Mouse (Mus musculus) layer of hippocampus, adult 9-10 months (tissue): ENCODE results near the gene Ckap4.
A peak's percentile ranks its signal among the peaks of the same experiment; 100 is the strongest.
"Not testable (repeated sequence)": the region's sequence is repeated elsewhere in the genome, so short reads cannot be mapped to it uniquely, and the experiment has no call there.

Experiments
- DNase-seq: peaks from one replicate; pipeline ENCODE4 v3.0.0; 2022; ENCODE audit warnings: low spot score

Gene Ckap4

GRCm38 (mm10) chr10:84549146-84549919 is 15.5 kb upstream of the Ckap4 start:
- no peak for DNase-seq

GRCm38 (mm10) chr10:84544841-84545610 is 11.2 kb upstream of the Ckap4 start:
- DNase-seq = no peak

- DNase-seq = no peak
These were observed 9.2 kb upstream of the Ckap4 start for GRCm38 (mm10) chr10:84542802-84543658.

- DNase-seq = no peak
These were observed 5.8 kb upstream of the Ckap4 start for GRCm38 (mm10) chr10:84539651-84540050.

- no peak for DNase-seq
These were observed 2.0 kb upstream of the Ckap4 start for GRCm38 (mm10) chr10:84535859-84536258.

GRCm38 (mm10) chr10:84535458-84535857 is 1.6 kb upstream of the Ckap4 start:
- no peak for DNase-seq

- DNase-seq = no peak
These were observed 665 bp downstream of the Ckap4 start for GRCm38 (mm10) chr10:84532911-84533882.

GRCm38 (mm10) chr10:84532191-84532889 is 1.5 kb downstream of the Ckap4 start:
- no peak for DNase-seq

- DNase-seq = no peak
These were observed 2.3 kb downstream of the Ckap4 start for GRCm38 (mm10) chr10:84531576-84531975.

- no peak for DNase-seq
These were observed 3.5 kb downstream of the Ckap4 start for GRCm38 (mm10) chr10:84530388-84530787.

- no peak for DNase-seq
These were observed 6.2 kb downstream of the Ckap4 start for GRCm38 (mm10) chr10:84527631-84528030.

- no peak for DNase-seq
These were observed 6.8 kb downstream of the Ckap4 start for GRCm38 (mm10) chr10:84527070-84527469.

- no peak for DNase-seq
These were observed 7.4 kb downstream of the Ckap4 start for GRCm38 (mm10) chr10:84526488-84526887.

GRCm38 (mm10) chr10:84523682-84524081 is 10.2 kb downstream of the Ckap4 start:
- no peak for DNase-seq

- no peak for DNase-seq
These were observed 17.4 kb downstream of the Ckap4 start for GRCm38 (mm10) chr10:84516414-84516927.

GRCm38 (mm10) chr10:84515980-84516379 is 17.9 kb downstream of the Ckap4 start:
- not testable (repeated sequence) for DNase-seq

- peak; percentile 91 for DNase-seq
These were observed 18.3 kb downstream of the Ckap4 start for GRCm38 (mm10) chr10:84515512-84515950.

- DNase-seq = no peak
These were observed 19.8 kb downstream of the Ckap4 start for GRCm38 (mm10) chr10:84514038-84514578.

GRCm38 (mm10) chr10:84512766-84513165 is 21.1 kb downstream of the Ckap4 start:
- DNase-seq = no peak

- no peak for DNase-seq
These were observed 25.3 kb downstream of the Ckap4 start for GRCm38 (mm10) chr10:84508603-84509002.
